Mouse (Mus musculus) layer of hippocampus, adult 2 months (tissue): ENCODE results near the gene Smad6. TPM values are rescaled to one million over a fixed set of nuclear protein-coding genes. Genes with fewer than 3 reads are reported as not detected.

Experiments
- DNase-seq, 2 experiments: peaks; one replicate each; pipeline ENCODE4 v3.0.0; 2022; ENCODE audit warnings: low spot score in 2 of 2
- H3K27ac ChIP-seq: fragments of 200-600 bp; 2 replicates; pipeline ENCODE4 v1.8.1; 2022
- H3K4me3 ChIP-seq: fragments of 200-600 bp; 2 replicates; pipeline ENCODE4 v1.8.1; 2022; ENCODE audit warnings: mild to moderate bottlenecking
- CTCF ChIP-seq: fragments of 200-600 bp; conservative IDR thresholded peaks from 2 replicates; pipeline ENCODE4 v1.8.1; 2022; ENCODE audit warnings: antibody characterized with exemption, mild to moderate bottlenecking, moderate library complexity
- total RNA-seq, 2 experiments: library from RNA; stranded (reverse); gene quantifications; 2 replicates each; pipeline ENCODE4 v1.2.3; 2021

Smad6 gene
- total RNA-seq, 2 experiments from 2014 or later, result 2.1 to 2.3 TPM

DNA sequence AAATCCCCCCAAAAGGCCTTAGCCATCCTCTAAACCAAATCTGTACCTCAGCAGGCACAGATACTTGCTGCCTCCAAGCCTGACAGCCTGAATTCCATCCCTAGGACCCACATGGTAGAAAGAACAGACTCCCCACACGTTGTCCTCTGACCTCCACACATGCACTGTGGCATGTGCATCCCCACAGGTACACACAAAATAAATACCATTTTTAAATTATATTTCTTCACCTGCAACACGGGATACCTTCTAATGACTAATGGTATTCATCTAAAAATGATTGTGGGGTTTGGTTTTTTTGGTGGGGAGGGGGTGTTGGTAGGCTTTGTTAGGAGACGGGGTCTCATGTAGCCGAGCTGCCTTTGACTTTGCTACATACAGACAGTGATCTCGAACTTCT, 28.6 kb downstream of the Smad6 start:
- no peak for TF ChIP-seq CTCF
- no peak overlapping the region for H3K4me3 ChIP-seq
- no peak for DNase-seq
- H3K27ac ChIP-seq, result no peak overlapping the region

DNA sequence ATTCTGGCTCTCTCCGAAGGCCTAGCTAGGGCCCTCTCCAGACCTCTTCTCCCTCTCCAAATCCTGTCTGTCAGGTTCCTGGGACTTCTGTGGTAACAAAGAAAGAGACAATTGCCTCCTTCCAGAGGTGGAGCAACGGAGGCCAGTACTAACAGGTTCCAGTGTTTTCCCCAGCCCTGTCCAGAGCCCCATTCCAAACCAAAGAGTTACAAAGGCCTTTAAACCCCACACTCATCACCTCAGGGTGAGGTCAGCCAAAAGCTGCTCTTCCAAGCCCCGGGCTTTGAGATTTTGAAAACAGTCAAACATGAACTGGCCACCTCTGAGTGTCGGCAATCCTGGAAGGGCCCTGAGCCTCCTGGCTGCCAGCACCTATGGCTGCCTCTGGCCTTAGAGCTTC, 29.1 kb downstream of the Smad6 start:
- Histone ChIP-seq H3K4me3 (no peak overlapping the region), H3K27ac (no peak overlapping the region)
- TF ChIP-seq CTCF, result no peak
- no peak for DNase-seq

GRCm38 (mm10) chr9:63991193-63991592, 30.7 kb downstream of the Smad6 start:
- no peak for TF ChIP-seq CTCF
- DNase-seq, result no peak
- Histone ChIP-seq H3K4me3 (no peak overlapping the region), H3K27ac (no peak overlapping the region)

DNA sequence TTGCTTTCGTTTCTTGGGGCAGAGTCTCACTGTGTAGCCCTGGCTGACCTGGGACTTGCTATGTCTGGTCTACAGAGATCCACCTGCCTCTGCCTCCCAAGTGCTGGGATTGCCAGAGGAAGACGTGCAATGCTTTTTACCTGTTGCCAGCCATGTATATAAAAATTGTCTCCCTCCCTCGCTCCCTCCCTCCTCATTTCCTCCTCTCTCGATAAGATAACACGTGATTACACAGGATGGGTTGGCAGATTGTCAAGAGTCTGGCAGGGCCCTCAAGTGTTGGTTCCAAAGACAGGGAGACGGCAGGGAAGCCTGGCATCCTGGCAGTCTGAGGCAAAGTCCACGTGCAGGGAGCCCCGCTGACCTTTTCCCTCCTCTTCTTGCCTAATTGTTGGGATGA, 32.2 kb downstream of the Smad6 start:
- TF ChIP-seq CTCF, result no peak
- DNase-seq, result no peak
- no peak overlapping the region for H3K27ac ChIP-seq
- no peak overlapping the region for H3K4me3 ChIP-seq

DNA sequence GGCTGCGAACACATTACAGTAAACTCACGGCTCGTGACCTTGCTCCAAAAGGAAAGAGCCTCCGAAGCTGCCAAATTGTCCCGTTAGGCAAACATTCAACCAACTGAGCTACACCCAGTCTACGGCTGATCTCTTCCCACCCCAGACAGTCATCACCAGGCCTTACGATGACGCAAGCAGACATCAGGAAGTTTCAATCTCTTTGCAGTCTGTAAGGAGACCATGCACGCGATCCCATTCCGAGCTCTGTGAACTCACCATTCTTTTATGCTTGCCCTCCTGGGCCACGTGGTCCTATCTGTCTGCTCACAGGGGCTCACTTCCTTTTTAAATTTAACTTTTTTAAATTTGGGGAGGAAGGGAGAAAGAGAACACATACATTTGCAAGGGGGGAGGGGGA, 32.6 kb downstream of the Smad6 start:
- no peak overlapping the region for H3K27ac ChIP-seq
- no peak for TF ChIP-seq CTCF

GRCm38 (mm10) chr9:63985125-63985524, 36.7 kb downstream of the Smad6 start:
- Histone ChIP-seq H3K4me3 (no peak overlapping the region), H3K27ac (no peak overlapping the region)
- DNase-seq, result no peak
- no peak for TF ChIP-seq CTCF

More for the DNA sequence above, 32.6 kb downstream of the Smad6 start:
- DNase-seq, result no peak
- no peak overlapping the region for H3K4me3 ChIP-seq

- no peak overlapping the region for H3K4me3 ChIP-seq
- H3K27ac ChIP-seq, result no peak overlapping the region
- peak; percentile 66 for TF ChIP-seq CTCF
- DNase-seq, result no peak
Observed at GRCm38 (mm10) chr9:63982937-63983632, 38.8 kb downstream of the Smad6 start.

DNA sequence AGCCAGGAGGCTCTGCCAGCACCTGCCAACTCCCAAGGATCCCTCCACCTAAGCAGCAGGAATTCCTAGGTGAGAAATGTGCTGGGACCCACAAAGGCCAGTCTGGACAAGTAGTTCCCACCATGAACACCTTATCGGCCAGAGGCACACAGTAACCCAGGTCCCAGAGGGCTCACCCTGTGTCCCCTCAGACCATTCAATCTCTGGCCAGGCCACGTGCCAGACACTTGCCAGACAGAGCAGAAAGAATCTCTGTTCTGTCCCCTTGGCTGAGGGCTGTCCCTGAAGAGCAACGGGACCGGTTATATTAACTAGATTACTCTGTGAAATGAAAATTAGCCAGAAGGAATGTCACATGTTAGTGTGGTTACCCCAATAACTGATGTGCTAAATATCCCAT, 39.9 kb downstream of the Smad6 start:
- Histone ChIP-seq H3K4me3 (no peak overlapping the region), H3K27ac (no peak overlapping the region)
- TF ChIP-seq CTCF, result no peak
- DNase-seq, result no peak

- no peak overlapping the region for H3K4me3 ChIP-seq
- no peak for TF ChIP-seq CTCF
- no peak for DNase-seq
Observed at GRCm38 (mm10) chr9:63981371-63981770, 40.5 kb downstream of the Smad6 start.

DNA sequence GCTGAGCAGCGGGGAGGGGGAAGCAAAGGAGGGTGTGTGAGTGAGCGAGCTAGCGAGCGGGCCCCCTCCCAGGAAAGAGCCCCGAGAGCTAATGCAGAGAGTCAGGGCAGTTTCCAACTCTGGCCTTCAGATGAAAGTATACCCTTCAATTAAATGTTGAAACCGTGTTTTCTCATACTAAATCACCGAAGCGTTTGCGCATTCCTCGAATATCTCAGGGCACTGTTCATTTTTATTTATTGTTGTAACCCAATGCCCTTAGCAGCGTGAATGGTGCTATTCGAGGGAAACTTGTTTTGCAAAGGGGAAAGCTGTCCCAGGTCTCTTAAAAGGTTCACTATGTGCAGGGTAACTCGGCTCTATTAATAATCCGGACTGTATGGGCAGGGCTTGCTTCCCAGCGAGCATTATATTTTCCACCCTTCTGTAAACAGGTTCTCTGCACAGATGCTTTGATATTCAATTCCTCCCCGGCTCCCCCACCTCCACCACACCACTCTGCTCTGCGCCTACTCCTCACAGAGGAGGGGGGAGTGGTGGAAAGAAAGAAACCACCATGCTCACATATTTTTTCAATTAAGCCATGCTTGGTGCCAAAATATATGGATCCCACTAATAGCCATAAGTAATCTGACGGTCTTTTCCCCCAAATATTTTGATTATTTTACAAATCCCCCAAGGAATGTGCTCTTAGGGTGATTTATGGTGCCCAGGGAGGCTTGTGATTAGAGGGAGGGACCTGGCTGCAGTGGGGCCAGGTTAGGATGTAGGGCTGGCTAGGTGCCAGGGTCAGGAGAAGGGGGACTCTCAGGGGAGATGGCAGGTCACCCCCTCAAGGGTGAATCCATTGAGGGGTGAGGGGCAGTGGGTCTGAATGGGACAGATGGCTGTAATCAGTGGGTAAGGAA, 41.4 kb downstream of the Smad6 start:
- no peak for TF ChIP-seq CTCF
- peak overlapping the region; percentile 1; the same call in 1 of the 2 replicates for H3K27ac ChIP-seq

More at GRCm38 (mm10) chr9:63981371-63981770, 40.5 kb downstream of the Smad6 start:
- no peak overlapping the region for H3K27ac ChIP-seq

GRCm38 (mm10) chr9:63979275-63979674, 42.6 kb downstream of the Smad6 start:
- H3K4me3 ChIP-seq, result no peak overlapping the region
- no peak overlapping the region for H3K27ac ChIP-seq
- TF ChIP-seq CTCF, result no peak
- no peak for DNase-seq

More for the DNA sequence above, 41.4 kb downstream of the Smad6 start:
- no peak overlapping the region for H3K4me3 ChIP-seq
- DNase-seq, result no peak

- Histone ChIP-seq H3K4me3 (no peak overlapping the region), H3K27ac (no peak overlapping the region)
- TF ChIP-seq CTCF, result no peak
- no peak for DNase-seq
Observed at GRCm38 (mm10) chr9:63978682-63979081, 43.2 kb downstream of the Smad6 start.

DNA sequence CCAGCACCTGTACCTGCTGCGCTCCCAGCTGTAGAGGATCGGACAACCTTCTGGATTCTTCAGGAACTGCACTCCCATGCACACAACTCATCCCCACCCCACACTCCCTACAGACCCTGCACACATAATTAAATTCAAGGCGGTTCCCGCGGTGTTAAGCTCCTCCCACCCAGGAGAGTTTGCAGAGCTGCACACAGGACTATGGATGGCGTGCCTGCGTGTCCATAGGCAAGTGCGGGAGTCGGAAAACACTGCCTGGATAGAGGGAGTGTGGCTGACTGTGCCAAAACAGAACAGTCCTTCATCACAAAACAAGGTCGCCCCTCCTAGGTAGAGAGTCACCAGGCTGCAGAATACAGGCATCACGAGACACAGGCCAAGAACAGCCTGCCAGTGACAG, 45.9 kb downstream of the Smad6 start:
- no peak overlapping the region for H3K4me3 ChIP-seq
- no peak overlapping the region for H3K27ac ChIP-seq
- no peak; the same call in 1 of the 2 replicates for TF ChIP-seq CTCF
- no peak for DNase-seq
